Mouse (Mus musculus) embryonic fibroblast, embryonic 13.5 days (primary cell): ENCODE results near the gene Kyat1.

ENCODE experiments used
- CTCF ChIP-seq: IDR thresholded peaks from 2 replicates; pipeline ENCODE4 v1.5.1; 2011; ENCODE audit warnings: mild to moderate bottlenecking, control low read depth, low read length, moderate library complexity, borderline replicate concordance; ENCODE audit not compliant: insufficient read depth
- POLR2A ChIP-seq: IDR thresholded peaks from 2 replicates; pipeline ENCODE4 v1.6.1; 2011; ENCODE audit warnings: low read depth, mild to moderate bottlenecking, control low read depth, low read length, moderate library complexity

DNA sequence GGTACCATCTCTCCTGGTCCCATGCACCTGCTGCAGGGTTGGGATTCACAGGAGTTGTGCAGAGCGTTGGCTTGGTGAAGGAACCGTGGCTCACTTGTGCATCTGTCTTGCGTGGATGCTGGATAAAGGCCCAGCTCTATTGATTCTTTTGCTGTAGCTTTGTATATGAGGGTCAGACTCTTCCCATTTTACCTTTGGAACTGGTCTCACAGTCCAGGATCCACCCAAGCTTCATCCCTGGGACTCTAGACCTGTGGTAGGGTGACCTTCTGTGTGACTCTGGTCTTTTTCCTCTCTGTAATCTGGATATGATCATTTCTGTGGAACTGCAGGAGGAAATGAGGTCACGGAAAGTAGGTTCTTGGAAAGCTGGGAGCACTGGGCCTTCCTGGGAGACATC is 61.2 kb downstream of the Kyat1 start:
- no peak for TF ChIP-seq CTCF
- no peak for TF ChIP-seq POLR2A
